Mouse (Mus musculus) adrenal gland, adult (tissue): ENCODE data around the gene Ccn6.
A peak's percentile ranks its signal among the peaks of the same experiment; 100 is the strongest.
"Not testable (repeated sequence)": the region's sequence is repeated elsewhere in the genome, so short reads cannot be mapped to it uniquely, and the experiment has no call there.

ENCODE experiments used
- DNase-seq, 2 experiments: peaks; one replicate each; pipeline ENCODE4 v3.0.0; 2022 to 2023; ENCODE audit warnings: low spot score in 1 of 2; ENCODE audit not compliant: inconsistent age in 2 of 2

The Ccn6 gene

GRCm38 (mm10) chr10:39163694-39164093, at the start of gene Ccn6:
TSS of gene Ccn6 (minus strand) at chr10:39163794.
- no peak for DNase-seq

- no peak for DNase-seq
Measured at GRCm38 (mm10) chr10:39210031-39210430, 46.4 kb upstream of the Ccn6 start.

- peak; percentile 63 to 85 for DNase-seq
Measured at GRCm38 (mm10) chr10:39209161-39210025, 45.8 kb upstream of the Ccn6 start.

GRCm38 (mm10) chr10:39208712-39209111, 45.1 kb upstream of the Ccn6 start:
- peak in 1 of 2 experiments; percentile 75 for DNase-seq

- no peak for DNase-seq
Measured at GRCm38 (mm10) chr10:39207310-39207855, 43.8 kb upstream of the Ccn6 start.

- DNase-seq: no peak
Measured at GRCm38 (mm10) chr10:39202490-39202889, 38.9 kb upstream of the Ccn6 start.

GRCm38 (mm10) chr10:39198216-39198615, 34.6 kb upstream of the Ccn6 start:
- not testable (repeated sequence) for DNase-seq

GRCm38 (mm10) chr10:39192673-39193072, 29.1 kb upstream of the Ccn6 start:
- no peak for DNase-seq

GRCm38 (mm10) chr10:39185545-39185906, 21.9 kb upstream of the Ccn6 start:
- no peak for DNase-seq

- DNase-seq: no peak
Measured at GRCm38 (mm10) chr10:39184864-39185544, 21.4 kb upstream of the Ccn6 start.

GRCm38 (mm10) chr10:39176981-39177380, 13.4 kb upstream of the Ccn6 start:
- no peak for DNase-seq

GRCm38 (mm10) chr10:39173077-39173476, 9.5 kb upstream of the Ccn6 start:
- peak; percentile 19 to 54 for DNase-seq

- no peak for DNase-seq
Measured at GRCm38 (mm10) chr10:39172540-39172931, 8.9 kb upstream of the Ccn6 start.

GRCm38 (mm10) chr10:39171603-39172539, 8.3 kb upstream of the Ccn6 start:
- DNase-seq: peak; percentile 89 to 97

GRCm38 (mm10) chr10:39171134-39171533, 7.5 kb upstream of the Ccn6 start:
- peak; percentile 91 to 97 for DNase-seq

- DNase-seq: peak in 1 of 2 experiments; percentile 29
Measured at GRCm38 (mm10) chr10:39170706-39171105, 7.1 kb upstream of the Ccn6 start.

- peak; percentile 67 to 90 for DNase-seq
Measured at GRCm38 (mm10) chr10:39170181-39170580, 6.6 kb upstream of the Ccn6 start.

- no peak for DNase-seq
Measured at GRCm38 (mm10) chr10:39169642-39170041, 6.0 kb upstream of the Ccn6 start.

GRCm38 (mm10) chr10:39167611-39168010, 4.0 kb upstream of the Ccn6 start:
- DNase-seq: no peak

GRCm38 (mm10) chr10:39165632-39166115, 2.1 kb upstream of the Ccn6 start:
- DNase-seq: peak in 1 of 2 experiments; percentile 44
